Mouse (Mus musculus) heart, adult 9 months (tissue): ENCODE data around the gene B230104I21Rik.

ENCODE experiments used
- DNase-seq, 2 experiments: peaks; one replicate each; pipeline ENCODE4 v3.0.0; 2022; ENCODE audit warnings: low spot score in 2 of 2

The B230104I21Rik gene

GRCm38 (mm10) chr4:154335761-154336160 lies at the start of gene B230104I21Rik:
Gene B230104I21Rik (plus strand): TSS chr4:154336127.
- DNase-seq: no peak

DNA sequence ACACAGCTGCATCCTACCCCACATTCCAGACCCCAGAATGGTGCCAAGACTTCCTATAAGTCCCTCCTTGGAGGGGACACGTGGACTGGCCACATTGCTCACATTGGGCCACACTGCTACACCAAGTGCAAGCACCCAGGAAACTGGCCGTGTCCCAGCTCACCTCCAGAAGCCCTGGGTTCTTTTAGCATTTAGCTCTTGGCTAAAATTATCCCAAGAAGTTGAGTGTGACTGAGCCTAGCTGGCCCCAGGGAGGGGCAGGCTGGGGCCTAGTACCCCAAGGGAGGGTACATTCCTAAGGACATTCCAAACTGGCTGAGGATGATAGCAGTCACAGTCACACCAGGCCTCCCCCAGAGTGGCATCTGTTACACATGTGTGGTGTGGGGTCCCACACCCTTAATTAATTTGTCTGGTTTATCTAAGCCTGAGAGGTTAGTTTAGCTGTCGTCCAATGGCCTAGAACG lies 42.2 kb upstream of the B230104I21Rik start:
- no peak for DNase-seq

- DNase-seq: no peak
These were observed 41.6 kb upstream of the B230104I21Rik start for GRCm38 (mm10) chr4:154294262-154294731.

- no peak for DNase-seq
These were observed 38.2 kb upstream of the B230104I21Rik start for GRCm38 (mm10) chr4:154297761-154298160.

DNA sequence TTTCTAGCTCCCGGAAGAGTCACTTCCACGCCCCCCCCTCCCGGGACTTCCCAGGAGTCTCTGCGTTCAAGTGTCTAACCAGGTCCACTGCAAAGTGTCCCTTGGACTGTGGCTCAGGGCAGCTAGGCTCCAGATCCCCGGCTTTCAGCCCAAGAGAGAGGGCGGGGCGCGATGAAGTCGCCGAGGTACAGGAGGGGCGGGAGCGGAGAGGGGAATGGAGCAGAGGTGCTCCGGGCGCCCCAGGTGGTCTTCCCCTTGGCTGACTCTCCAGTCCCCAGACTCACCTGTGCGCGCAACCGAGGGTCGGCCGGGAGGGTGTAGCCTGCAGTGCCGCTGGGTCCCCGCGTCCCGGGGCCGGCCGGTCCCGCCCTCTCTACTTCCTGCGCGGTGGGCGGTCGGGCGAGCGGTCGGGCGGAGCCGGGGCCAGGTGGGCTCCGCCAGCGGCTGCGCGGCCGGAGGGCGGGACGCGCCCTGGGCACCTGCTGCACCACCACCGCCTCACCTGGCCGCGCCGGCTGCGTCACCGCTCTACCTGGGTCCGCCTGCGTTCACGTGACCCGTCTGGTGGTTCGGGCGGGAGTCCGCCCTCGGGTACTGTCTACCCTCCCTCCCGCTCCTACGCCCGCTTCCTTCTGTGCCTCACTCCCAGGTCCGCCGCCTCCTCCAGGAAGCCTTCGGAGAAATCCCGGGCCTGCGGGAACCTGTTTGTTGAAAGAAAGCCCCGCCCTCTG lies 36.2 kb upstream of the B230104I21Rik start:
- DNase-seq: no peak

DNA sequence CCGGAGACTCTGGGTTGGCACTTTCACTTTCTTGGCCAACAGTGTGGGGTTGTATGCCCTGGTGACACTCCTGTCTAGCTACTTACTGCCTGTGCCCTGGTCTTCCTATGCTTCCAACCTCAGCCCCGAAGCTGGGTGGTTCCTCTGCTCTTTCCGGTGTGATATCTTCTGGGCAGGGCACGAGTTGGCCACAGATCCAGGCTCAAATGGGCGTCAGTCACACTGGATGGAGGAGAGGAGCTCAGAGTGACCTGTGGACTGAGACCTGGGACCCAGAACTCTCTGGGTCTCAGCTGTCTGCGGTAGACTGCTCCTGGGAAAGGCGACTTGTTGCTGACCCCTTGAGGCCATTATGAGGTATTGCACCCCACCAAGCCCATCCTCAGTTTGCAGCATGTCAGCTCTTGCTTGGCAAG lies 34.5 kb upstream of the B230104I21Rik start, which contains the start of gene Arhgef16:
Gene Arhgef16 (minus strand): TSS at position 211 of the 416 bp plus-strand sequence.
- peak; percentile 36 to 60 for DNase-seq

DNA sequence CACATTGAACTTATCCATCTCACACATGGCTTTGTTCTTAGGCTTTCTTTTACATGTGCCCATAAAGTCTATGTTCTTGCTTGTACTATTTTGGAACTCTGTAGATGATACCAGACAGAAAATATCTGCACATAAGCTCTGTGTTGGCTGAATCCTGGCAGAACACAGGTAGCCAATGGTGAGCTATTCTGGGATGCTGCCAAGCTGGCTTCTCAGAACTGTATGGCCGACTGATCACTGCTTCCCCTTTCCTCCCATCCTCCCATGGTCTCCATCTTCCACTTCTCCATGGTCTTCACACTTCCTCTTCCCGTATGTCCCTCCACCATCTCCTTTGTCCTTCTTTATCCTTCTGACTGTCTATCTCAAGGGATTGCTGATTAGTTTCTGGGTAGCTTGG lies 26.8 kb upstream of the B230104I21Rik start:
- no peak for DNase-seq

GRCm38 (mm10) chr4:154310576-154311262 lies 25.2 kb upstream of the B230104I21Rik start:
- no peak for DNase-seq

GRCm38 (mm10) chr4:154312143-154312812 lies 23.6 kb upstream of the B230104I21Rik start:
- no peak for DNase-seq

DNA sequence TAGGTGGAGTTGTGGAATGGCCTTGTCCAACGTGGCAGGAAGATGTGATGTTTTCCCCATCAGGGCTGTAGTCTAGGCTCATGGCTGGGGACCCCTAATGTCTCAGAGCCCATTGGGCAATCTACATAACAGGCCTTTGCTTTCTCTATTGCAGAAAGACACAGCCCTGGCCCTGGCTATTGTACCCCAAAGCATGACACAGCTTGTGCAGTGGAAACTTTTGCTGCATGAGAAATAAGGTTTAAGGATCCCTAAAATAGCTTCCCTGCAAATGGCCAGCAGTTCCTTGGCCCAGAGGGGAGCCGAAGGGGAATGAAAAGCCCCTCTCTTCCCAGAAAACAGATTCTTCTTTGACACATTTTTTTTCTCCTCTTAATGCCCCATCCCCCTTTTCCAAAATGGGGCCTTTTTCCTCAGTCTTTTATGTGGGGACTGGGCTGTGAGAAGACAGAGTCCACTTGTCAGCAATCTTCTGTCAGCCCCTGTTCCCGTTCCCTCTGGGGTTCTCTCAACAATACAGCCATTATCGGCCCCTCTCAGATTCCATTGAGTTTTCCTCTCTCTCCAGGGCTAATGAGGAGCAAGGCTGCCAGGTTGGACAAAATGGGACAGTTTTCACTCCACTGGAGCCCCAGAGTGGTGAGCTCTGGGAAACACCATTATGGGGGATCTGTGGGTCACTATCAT lies 22.8 kb upstream of the B230104I21Rik start:
- DNase-seq: no peak

- no peak for DNase-seq
These were observed 22.3 kb upstream of the B230104I21Rik start for GRCm38 (mm10) chr4:154313622-154313967.

DNA sequence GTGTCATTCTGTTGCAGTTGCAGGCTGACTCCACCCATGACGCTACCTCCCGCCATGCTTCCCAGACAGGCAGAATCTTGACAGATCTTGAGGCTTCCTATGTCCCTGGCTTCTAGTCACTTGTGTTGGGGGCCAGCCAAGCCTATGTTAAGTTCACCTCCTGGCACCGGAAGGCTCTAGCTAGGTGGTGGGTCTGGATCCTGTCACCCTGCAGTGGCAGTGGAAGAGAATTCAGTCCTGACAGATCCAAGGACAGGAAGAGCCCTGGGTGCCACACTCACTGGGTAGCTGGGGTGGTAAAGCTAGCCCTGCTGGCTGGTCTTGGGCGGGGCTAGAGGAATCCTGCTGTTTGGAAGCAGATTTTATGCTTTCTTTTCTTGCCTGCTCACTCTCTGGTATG lies 10.5 kb upstream of the B230104I21Rik start:
- no peak for DNase-seq

DNA sequence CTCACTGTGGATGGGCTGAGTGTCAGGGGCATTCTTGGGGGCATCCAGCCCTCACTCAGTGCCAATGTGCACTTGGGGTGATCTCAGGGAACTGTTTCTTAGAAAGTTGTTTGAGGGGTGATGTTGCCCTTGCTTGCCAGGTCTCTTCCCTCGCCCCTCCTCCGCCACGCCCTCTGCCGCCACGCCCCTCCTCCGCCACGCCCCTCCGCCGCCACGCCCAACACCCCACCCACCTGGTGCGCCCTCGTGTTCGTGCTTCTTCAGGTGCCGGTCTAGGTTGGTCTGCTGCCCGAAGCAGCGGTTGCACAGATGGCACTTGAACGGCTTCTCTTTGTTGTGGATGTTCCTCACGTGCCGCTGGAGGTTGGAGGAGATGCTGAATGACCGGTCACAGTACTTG lies 7.5 kb upstream of the B230104I21Rik start:
- no peak for DNase-seq

DNA sequence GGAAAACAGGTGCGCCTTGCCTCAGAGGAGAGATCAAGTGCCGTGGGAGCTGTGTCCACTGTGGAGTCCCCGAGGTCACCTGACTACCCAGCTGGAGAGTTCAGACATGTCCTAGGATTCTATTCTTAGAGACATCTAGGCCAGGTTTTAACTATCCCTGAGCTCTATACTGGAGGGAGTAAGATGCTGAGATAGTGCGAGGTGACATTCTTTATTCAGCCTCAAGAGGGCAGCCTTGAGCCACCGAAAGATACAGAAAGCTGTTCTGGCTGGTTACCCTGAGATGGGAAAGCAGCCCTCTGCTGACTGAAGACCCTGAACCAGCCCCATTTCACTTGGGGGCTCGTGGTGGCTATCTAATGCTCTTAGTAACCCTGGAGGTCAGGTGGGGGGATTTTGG lies 7.1 kb upstream of the B230104I21Rik start:
- peak; percentile 42 to 69 for DNase-seq

- peak; percentile 36 to 59 for DNase-seq
These were observed 5.9 kb upstream of the B230104I21Rik start for GRCm38 (mm10) chr4:154330001-154330400.

- DNase-seq: no peak
These were observed 4.7 kb upstream of the B230104I21Rik start for GRCm38 (mm10) chr4:154331271-154331670.

DNA sequence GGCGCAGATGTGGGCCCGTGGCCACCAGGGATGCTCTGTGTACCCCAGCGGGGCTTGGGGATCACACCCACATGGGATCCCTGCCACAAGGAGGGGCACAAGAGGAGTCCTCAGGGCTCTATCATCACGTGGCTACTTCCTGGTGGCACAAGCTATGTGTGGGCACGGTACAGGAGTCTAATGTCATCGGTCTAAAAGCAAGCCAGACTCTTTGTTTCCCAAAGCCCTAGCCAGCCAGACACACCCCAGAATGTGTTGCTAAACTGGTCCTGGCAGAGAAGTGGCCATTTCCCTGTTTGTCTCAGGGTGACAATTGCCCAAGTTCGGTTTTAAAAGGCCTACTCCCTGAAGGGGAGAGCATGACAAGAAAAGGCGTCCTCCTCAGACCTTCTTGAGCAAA lies 2.6 kb upstream of the B230104I21Rik start:
- DNase-seq: peak; percentile 38 to 46

DNA sequence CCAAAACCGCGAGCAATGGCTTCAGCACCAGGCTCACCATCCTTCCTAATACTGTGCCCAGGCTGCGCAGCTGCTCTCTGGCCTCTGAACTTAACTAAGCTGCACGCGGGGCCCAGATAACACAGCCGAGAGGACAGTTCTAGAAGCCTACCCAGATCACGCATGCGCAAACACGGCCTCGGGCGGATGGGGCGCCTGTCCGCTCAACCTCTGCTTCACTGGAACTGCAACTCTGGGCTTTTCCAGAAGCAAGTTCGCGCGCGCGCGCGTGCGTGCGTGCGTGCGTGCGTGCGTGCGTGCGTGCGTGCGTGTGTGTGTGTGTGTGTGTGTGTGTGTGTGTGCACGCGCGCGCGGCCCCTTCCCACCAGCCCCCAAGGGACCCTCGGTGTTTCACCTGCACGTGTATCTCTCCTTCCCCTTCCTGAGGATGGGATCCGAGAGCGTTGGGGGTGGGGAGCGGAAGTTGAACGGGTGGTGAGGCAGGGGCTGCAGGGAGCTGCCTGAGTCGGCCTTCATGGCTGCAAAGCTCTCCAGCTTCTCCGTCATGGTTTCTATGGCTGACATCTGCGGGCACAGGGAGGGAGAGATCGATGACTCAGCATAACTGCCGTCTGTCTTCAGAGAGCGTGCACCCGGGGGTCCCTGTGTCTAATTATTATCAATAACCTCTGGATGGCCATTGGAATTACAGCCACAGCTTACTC lies 1.1 kb upstream of the B230104I21Rik start:
- peak; percentile 41 to 45 for DNase-seq

DNA sequence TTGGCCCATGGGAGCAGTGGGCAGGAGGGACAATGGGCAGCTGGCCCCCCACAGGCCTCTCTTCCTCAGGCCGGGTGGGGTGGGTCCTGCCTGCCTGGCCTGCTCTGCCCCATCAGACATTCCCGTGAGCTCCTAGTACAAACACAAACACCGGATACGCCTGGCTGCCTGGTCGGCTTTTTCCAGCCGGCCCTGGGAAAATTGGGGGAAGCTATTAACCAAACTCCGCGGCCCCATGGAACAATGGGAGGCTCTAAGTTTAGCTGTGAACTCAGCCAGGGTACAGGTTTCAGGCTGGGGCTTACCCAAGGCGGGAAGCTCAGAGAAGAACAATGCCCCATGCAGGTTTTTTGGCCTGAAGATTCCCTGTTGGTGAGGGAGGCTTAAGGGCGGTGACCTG lies 723 bp downstream of the B230104I21Rik start:
- DNase-seq: peak; percentile 66 to 85

- DNase-seq: no peak
These were observed 11.0 kb downstream of the B230104I21Rik start for GRCm38 (mm10) chr4:154346731-154347522.
